Comparison of ENCODE assay signal across 8 mouse cellular contexts in the genomic region with DNA sequence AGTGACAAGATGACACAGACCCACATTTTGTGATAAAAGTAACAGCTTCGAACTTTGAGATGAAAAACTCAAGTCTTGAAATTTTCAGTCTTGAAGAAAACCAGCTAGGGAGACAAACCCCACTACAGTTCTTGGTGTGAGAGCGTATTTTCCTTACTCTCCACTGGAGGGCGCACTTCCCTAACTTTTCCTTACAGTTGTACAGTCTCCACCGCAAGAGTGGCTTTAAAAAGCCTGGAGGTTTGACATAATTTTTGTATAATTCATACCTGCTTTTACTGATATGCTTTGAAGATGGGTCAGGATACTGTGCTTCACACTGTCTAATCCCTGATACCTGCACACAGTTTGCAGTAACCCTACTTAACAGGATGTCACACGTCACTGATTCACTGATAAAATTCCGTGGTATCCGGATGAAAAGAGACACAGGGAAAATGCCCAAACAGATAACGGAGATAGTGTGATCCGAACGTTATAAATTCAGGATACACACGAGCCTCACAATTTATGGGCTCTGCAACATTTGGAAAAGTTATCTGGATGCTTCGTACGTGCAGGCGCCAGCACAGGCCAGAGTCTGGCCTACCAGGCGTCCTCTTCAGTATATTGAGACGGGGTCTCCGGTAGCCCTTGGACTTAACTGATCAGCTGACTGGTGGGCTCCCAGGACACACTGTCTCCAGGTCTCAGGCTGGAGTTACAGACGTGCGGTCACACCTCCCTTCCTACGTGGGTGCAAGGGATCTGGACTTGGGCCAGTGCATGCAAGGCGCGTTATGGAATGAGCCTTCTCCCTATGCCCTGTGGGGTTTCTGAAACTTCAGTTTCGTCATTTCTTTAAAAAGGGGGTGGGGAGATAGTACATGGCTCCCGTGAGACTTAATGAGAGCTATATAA.
A peak's percentile ranks its signal among the peaks of the same experiment; 100 is the strongest.
DNase-seq lines count a peak whose midpoint lies in the region; ATAC-seq and TF ChIP-seq lines count a peak whose summit lies in the region.

No protein-coding gene starts in this region.

- no peak for TF ChIP-seq EP300 in liver, postnatal 0 days (IDR thresholded peaks at IDR 0.05; ENCODE audit: low read depth)

- H3K9me3 ChIP-seq in liver, postnatal 0 days (ENCODE audit: low read length) = no peaks in the 10 kb centered on the region

- TF ChIP-seq POLR2A in kidney, adult 2 months (IDR thresholded peaks at IDR 0.05; ENCODE audit: low read depth, low read length) = no peak

- no peak overlapping the region for H3K4me2 ChIP-seq in liver, postnatal 0 days (ENCODE audit: low read depth, low read length)

- WGBS in kidney, adult 2 months = 44% methylated on average over 24 of the region's 24 CpGs
- 58% methylated on average over 24 of the region's 24 CpGs for WGBS in liver, postnatal 0 days (ENCODE audit: insufficient replicate concordance)

- H3K27me3 ChIP-seq in kidney, adult 2 months (replicated peaks; ENCODE audit: control insufficient read depth, insufficient read depth, low read length) = no peaks in the 10 kb centered on the region
- no peaks in the 10 kb centered on the region for H3K27me3 ChIP-seq in liver, postnatal 0 days (ENCODE audit: insufficient read depth, low read length)

- peak; percentile 46 for TF ChIP-seq CTCF in kidney, adult 2 months (conservative IDR thresholded peaks at IDR 0.05; ENCODE audit: insufficient read depth, insufficient read length, low read depth, low read length)
- TF ChIP-seq CTCF in liver, postnatal 0 days (IDR thresholded peaks at IDR 0.05; ENCODE audit: low read depth) = peak; percentile 75

- H3K9ac ChIP-seq in liver, postnatal 0 days (replicated peaks) = no peak overlapping the region

- peak; percentile 45; the same call in 1 of the 2 replicates for ATAC-seq in liver, postnatal 0 days
- ATAC-seq in monocyte, adult 5-6 weeks (replicated peaks; ENCODE audit: insufficient number of reproducible peaks, low FRiP score, low TSS enrichment, poor library complexity, severe bottlenecking) = no peak

- peak; percentile 88 for DNase-seq in 3T3-L1 (ENCODE audit: low read depth, low spot score)
- peak; percentile 59 for DNase-seq in ES-CJ7 (ENCODE audit: low read depth, low spot score)
- DNase-seq in cerebellum, adult 9-10 months = peak; percentile 77
- peak; percentile 44 to 71 for DNase-seq in frontal cortex, postnatal 25 days (ENCODE audit: low spot score in 2 of 2)
- peak; percentile 69 for DNase-seq in kidney, adult 2 months
- DNase-seq in liver, postnatal 0 days = peak; percentile 57
- peak; percentile 85 for DNase-seq in retina, embryonic 14.5 days (ENCODE audit: low spot score)

- no peak overlapping the region for H3K4me3 ChIP-seq in kidney, adult 2 months (ENCODE audit: insufficient read depth, low read depth, low read length)
- no peak overlapping the region for H3K4me3 ChIP-seq in liver, postnatal 0 days (ENCODE audit: low read depth, low read length)

- no peaks in the 10 kb centered on the region for H3K36me3 ChIP-seq in kidney, adult 2 months (ENCODE audit: control insufficient read depth, insufficient read depth, low read length)
- no peaks in the 10 kb centered on the region for H3K36me3 ChIP-seq in liver, postnatal 0 days (replicated peaks; ENCODE audit: insufficient read depth, low read length)

- H3K27ac ChIP-seq in kidney, adult 2 months (ENCODE audit: insufficient read depth, low read depth, low read length) = no peak overlapping the region
- no peak overlapping the region for H3K27ac ChIP-seq in liver, postnatal 0 days (ENCODE audit: low read depth)

- peaks cover 10% of the 10 kb centered on the region for H3K4me1 ChIP-seq in kidney, adult 2 months (ENCODE audit: control insufficient read depth, insufficient read depth, low read length)
- no peaks in the 10 kb centered on the region for H3K4me1 ChIP-seq in liver, postnatal 0 days (ENCODE audit: insufficient read depth)
